Mouse (Mus musculus): Measurements from ENCODE around the gene Col8a1.

Col8a1 gene

DNA sequence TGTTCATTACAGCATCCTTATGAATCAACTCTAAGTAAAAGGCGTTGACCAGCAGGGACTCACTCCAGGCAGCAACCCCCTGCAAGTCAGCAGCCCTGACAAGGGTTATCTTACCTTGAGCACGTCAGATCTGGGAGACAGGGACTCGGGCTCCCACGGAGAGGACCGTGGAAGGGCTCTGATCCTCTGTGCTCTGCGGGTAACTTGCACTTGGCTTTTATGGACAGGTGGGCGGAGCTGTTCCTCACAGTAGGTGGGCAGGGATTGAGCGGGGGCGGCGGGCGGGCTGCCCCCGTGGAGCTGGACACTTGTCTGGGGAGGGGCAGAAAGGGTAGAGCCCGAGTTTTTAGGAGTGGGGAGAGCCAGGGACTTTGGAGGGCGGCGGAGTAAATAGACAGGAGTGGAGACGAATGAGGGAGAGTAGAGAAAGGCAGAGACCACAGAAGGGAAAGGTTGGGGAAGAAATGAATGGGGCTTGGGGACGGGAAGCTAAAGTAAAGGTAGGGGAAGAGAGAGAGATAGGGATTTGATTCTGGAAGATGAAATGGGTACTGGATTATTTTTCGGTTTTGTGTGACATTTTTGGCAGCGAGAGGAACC lies at the start of gene Col8a1:
Gene Col8a1, minus strand, starts transcription at position 212 of the 600 bp plus-strand sequence.
- DNase-seq, result no peak

DNA sequence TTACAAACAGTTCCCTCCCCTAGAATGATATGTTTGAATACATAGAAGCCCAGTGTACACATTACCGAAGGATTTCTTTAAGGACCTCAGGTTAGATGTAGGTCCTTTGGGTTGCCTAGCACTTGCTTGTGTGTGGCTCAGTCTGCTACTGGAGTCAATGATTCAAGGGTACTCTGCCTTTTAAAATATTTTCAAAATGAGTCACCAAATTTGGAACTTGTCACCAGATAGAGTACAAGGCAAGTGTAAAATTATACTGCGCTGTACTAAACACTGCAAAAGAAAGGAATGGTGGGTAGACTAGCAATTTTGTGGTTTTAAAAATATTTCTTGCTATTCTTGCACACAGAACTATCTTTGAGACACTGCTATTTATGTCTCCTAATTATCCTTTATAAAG lies 47.3 kb upstream of the Col8a1 start:
- DNase-seq, result no peak

DNA sequence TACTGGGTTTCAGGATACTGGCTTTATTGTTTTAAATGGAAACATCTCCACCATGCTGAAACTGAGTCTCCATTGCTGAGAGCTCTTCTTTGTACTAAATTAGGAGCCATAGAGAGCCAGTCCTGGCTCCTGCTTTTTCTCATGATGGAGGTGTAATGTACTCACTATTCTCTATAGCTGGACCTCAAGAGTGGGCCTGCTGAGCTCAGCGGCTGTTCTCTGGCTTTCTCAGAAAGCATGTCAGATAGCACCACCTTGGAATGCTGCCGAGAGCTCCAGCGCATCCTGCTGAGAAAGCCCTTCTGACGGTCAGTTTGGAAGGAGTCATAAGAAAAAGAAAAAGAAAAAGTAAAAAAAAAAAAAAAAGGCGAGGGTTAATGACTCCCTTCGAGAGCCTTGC lies 41.8 kb upstream of the Col8a1 start:
- peak in 1 of 2 experiments; percentile 24 for DNase-seq

DNA sequence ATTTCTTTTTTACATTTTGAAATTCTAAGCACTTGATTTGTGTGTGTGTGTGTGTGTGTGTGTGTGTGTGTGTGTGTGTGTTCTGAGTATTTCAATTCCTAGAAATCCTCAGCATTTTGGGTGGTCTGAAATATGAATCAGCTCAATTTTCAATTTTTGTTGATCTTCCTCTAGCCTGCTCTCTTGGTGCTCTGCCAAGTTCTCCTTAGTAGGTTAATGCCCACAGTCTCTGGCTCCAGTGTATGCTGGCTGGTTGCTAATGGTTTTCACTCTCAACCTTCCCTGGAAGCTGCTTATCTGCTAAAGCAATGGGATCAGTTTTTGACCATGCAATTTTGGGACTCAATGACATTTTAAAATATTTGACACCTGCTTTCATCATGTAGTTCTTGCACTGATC lies 24.5 kb upstream of the Col8a1 start:
- no peak for DNase-seq

DNA sequence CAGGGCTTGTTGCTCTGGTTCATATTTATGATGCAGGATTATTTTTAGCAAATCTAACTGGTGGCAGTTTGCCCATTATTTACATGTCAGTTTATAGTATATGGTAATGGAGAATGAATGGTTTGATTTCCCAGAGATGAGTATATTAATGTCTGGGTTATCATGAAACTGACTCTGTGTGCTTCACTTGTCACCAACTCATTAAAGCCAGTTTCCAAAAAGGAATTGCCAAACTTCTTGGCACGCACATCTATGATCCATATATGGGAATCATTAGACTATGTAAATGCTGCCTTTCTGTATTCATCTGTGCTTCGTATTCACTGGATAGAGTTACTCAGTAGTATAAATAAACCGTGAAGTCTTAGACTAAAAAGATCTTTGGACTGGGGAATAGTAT lies 11.1 kb upstream of the Col8a1 start:
- no peak for DNase-seq

DNA sequence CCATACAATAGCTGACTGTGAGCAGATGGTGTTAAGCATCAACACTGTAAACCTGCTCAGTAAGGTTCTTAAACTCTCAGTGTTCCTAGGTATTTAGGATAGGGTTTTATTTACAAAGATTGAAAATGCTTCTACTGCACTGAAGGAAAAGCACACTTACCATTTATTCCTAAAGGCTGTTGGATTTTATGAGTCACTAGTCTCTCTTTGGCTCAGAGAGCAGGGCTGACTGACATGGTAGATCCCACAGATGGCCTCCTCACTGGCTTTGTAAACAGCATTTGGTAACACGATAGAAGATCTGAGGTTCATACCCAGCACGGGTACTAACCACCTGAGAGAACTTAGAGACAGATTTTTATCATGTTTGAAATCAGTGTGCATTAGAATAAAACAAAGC lies 5.3 kb upstream of the Col8a1 start:
- no peak for DNase-seq

DNA sequence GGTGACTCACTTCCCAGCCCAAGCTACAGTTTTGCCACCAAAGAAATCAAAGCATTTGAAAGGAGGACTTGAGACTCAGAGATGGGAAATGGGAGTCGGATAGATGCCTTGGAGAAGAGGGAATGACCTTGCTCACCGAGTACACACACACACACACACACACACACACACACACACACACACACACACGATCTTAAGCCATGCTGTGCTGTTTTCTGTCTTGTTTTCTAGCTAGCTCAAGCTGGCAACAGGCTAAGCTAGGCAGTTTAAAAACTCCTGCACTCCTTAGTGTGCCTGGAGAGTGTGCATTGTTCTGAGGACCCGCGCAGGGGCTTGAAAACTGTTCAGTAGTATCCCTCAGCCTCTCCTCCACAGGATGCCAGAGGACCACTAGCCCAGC lies 1.2 kb upstream of the Col8a1 start:
- DNase-seq, result no peak

DNA sequence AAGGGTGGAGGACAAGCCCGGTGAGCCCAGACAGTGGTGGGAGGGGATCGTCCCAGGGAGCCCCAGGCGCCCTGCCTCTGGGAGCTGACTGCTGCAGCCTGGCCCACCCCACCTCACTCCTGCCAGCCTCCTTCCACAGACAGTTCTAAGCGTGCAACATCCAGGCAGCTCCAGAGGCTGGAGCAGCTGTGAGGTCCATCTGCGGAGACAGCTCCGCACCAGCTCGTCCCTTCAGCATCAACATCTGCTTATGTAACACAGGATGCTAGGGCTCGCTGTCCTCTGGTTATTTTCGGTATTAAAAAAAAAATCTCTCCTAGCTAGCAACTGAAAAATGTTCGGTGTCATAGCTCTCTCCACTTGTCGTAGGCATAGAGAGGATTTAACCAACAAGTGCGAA lies 704 bp upstream of the Col8a1 start:
- DNase-seq, result peak in 1 of 2 experiments; percentile 21

DNA sequence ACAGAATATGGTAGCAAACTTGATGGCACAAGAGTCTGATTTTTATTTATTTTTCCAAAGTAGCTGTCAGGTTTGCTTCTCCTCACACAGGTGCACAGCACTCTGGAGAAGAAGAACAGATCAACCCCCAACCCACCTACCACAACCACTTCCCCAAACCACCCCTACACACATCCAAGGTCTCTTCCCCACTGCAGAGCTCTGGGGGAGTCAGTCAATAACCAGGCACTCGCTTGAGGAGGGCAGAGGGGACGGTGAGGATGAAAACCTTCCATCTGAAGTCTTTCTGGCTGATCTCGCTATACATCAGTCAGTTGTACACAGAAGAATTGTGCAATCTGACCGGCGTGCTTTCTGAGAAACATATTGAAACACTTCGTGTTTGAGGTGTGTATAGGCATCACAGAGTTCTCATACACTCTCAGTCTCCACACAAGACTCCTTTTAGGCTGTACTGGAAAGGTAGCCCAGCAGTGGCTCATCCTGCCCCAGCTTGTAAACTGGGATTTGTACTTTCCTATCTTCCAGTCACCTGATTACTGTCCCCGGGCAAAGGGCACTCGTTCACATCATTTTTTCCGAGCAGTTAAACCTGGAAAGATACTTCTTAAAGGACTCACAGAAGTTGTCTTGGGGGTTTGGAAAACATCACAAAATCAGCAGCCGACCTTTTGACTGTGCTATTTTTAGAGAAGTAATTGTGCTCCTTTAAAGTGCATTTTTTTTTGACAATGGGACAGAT lies 827 bp downstream of the Col8a1 start:
- no peak for DNase-seq

DNA sequence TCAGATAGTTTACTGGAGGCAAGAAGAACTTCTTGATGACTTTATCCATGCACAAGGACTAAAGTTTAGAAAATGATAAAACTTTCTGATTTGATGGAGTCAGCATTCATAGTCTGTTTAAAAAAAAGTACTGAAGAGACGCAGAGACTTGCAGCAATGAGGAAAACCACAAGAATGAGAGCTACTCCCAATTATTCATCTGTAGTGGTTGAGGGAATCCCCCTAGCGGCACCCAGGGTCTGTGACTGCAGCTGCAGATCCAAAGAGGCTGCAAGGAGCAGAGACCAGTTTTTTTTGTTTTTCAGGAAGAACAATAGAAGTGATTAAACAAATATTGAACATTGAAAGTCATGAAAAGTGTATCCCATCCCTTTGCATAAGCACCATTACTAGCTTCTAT lies 4.0 kb downstream of the Col8a1 start:
- no peak for DNase-seq

DNA sequence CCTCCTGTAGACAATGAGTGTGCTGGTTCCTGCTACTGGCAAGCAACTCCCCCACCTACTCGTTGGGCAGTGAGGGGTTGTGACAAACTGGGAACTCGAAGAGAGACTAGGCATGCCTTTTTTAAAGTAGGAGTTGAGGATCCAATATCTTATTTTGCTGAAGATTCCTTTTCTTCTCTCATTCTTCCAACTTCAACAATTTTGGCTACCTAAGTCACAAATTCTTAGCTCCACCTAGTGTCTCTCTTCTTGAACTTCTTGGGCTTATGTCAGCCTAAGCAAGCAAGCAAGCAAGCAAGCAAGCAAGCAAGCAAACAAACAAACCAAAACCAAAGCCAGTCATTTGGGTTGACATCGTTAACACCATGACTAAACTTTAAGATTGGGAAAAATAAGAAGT lies 6.4 kb downstream of the Col8a1 start:
- no peak for DNase-seq

DNA sequence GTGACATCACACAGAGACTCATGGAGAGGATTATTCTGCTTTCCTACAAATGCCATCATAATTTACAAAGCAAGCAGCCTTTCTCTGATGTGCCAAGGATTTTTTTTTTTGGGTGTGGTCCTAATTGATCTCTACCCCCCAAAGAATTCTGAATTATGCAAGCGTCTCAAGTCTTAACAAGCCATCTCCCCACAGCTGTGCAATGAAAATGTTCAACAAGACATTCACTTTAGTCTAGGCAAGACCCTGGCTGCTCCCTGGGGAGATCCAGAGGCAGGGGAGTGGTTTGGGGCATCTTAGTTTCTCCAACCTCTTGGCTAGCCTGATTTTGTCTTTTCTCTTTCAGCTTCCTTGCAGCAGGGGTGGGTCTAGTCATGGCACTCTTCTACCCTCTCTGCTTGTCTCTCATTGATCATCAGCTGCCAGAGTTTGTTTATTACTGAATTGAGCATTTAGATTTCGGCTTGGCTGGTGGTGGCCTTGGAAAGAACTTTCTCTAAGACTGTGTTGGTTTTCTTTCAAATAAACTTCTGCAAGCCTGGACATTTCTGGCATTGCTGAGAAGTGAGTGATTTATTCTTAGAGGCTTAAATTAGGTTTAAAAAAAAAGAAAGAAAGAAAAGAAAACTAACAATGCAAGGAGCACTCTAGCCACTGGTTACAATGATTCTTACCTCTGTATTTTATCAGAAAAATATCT lies 7.0 kb downstream of the Col8a1 start:
- DNase-seq, result no peak

DNA sequence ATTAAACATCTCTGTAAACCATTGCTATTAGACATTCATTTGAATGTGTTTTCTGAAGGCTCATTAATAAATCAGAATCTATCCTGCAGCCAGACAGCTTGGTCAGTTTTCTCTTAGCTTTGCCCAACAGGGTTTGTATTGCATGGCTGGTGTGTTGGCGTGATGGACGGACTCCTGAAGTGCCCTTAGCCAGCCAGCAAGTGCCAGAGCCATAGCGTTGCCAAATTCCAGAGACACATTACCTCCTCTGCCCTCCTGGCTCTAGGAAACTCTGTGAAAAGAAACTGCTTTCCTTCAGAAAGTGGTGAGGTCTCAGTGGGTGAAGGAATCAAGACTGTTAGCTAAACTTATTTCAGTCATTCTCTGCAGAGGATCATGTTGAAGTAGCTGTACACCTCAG lies 14.4 kb downstream of the Col8a1 start:
- DNase-seq, result no peak

DNA sequence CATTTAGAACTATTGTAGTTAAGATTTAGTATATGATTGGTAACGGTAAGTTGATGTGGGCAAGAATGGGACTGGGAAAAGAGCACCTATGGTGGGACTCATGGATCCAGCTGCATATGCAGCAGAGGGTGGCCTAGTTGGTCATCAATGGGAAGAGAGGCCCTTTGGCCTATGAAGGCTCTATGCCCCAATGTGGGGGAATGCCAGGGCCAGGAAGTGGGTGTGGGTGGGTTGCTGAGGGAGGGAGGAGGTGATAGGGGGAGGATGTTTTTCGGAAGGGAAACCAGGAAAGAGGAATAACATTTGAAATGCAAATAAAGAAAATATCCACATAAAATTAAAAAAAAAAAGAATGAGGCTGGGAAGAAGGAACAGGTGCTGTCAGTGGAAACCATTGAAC lies 19.6 kb downstream of the Col8a1 start:
- no peak for DNase-seq

DNA sequence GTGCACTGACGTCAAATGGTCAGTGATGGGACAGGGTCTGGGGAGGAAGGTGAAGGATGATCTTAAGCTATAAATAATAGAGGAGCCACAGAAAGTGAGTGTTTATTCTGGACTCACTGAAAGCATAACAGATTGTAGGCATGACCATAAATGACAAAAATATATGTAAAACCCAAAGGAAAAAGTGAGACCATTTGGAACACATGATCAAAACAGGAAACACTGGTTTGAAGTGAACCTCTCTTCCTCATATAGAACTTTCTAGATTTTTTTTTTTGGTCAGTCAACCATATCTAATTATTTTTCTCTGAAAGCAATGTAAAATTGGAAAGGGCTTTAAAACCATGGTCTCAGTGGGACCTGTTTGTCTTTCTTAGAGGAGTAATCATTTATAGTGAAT lies 21.0 kb downstream of the Col8a1 start:
- DNase-seq, result no peak

DNA sequence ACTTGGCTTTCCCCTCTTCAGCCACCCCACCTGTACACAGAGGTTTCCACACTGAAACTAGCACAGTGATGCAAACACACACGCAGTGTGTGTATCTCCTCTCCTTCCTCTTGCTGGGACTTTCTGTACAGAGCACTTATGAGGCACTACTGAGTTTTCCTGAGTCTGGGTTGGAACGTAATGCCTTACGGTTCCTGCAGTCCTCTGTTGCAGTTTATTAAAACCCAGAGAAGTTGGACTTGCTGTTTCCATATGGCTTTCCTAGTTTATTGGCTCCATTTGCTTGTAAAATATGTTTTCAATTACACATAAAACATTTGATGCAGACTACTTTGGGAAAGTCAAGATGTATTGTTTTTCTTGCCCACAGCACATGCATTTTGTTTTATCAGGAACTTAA lies 21.4 kb downstream of the Col8a1 start:
- no peak for DNase-seq

DNA sequence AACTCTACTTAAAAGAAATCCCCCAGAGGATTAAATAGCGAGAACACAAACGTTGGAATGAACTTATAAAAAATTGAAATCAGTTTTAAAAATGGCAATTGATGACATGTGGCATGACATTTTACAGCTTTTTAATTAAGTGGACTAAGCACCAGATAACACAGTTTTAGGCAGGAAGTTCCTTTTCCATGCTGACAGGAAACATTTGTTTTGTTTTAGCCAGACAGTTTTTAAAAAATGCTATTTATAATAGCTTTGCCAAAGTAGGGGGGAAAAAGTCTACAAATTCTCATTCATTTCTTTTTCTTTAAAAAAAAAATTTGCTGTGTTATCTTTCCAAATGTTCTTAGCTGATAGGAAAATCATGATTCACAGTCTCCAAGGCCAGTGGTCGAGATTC lies 29.6 kb downstream of the Col8a1 start:
- no peak for DNase-seq

DNA sequence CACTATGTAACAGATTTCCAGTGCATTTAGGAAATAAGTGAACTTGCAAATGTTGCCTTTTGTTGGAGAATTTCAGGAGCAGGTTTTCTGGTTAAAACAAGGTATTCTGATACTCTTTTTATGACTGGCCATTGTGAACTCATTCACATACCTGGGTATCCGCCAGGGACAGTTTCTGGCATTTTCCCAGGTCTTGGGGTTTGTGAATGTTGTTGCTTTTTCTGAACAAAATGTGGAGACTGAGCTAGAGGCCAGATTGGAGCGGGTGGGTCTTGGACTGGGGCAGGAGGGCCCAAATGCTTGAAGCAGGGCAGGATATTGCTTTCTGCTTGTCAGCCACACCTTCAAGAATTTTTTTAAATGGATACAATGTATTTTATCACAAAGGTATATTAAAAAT lies 35.6 kb downstream of the Col8a1 start:
- DNase-seq, result no peak

DNA sequence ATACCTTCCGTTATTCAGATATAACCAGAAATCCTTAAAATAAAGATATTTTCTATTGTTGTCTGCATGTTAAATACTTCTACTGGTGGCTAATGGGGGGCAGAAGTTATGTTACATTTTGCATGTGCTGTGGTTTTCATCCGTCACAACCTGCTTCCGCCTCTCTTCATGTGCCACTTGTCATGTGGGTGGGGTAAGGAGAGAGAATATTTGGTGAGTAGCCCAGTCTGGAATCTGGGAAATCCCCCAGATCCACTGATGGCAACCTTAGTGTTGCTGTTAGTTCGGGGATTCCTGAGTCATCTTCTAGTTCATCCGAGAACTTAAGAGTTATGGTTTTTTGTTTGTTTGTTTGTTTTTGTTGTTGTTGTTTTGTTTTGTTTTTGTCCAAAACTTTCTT lies 55.8 kb downstream of the Col8a1 start:
- DNase-seq, result no peak

DNA sequence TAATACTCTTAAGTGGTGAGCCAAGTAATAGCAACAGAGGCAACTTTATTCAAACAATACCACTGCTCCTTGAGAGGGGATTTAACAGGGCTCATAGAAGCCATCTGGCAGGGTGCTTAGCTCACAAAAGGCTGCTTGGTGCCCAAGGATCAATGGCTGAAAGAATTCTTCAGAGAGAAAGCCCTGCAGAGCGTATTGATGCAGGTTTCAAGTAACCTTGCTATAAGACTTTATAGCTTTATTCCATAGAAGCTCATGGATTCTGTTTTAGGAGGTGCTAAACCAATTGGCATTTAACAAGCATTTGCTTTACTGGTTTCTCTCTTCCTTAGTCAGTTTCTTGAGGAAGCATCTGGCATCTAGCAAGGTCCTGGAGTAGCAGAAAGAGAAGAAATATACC lies 59.8 kb downstream of the Col8a1 start:
- DNase-seq, result no peak

DNA sequence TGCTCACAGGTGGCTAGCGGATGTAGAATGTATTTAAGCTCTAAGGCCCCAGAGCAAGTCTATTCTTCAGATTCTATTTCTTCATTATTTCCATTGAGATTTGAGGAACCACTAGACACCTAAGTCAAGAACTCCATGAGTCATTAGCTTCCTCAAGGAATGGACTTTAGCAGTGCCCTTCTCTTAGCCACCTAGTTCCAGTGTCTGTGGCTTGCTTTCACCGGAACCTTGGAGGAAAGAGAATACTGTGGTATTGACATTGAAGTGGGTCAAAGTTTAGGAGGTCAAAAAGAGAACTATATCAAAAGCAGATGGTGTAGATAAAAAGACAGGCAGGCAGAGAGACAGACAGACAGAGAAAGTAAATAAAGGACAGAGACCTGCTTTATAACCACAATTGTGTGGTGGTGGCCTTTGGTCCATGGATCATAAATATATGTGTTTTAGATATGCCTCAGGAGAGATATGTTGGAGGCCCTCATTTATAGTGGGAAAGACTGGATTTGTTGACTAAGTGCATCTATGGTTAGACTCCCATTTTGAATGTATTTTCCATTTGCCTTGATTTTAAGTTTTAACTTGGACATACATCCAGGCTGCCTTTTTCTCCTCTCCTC lies 60.5 kb downstream of the Col8a1 start:
- no peak for DNase-seq

DNA sequence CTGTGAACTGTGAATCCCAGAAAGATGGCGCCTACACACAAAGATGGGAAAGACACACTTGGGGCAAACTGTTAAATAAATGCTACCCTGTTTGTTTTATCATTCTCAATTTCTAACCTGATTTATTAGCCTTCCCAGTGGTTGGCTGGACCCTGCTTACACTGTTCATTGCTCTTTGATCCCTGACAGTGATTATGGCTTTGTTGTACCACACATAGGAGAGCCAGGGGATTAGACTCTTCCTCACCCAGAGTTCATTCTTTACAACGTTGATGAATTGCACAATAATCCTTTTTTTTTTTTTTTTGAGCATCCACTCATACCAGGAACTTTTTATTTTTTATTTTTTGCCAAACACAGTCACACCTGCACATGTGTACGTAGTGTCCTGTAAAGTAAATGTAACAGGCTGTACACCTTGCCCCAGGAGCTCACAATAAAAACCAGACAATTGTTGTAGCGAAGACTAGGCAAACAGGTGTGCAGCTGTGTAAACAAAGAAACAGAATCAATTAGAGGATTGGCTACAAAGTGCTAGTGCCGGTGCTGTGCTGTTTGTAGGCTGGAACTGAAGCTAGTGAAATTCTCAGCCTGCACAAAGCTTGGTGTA lies 68.6 kb downstream of the Col8a1 start:
- no peak for DNase-seq

DNA sequence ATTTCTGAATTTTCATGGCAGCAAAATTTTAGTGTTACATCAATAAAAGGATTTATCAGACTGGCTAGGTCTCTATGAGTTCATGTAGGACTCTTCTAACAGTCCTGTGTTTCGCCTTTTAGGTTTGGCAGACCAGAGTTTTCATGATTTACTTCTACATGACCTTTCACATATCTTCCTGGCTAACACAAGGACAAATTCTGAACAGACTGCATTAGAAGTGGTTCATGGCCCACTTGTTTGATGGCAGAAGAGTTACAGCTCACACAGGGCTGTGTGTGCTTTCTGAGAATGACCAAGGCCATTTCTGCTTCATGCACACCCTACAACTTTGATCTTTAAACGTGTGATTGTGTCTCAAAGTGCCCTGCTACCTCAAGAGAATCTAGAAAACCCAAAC lies 82.3 kb downstream of the Col8a1 start:
- no peak for DNase-seq

DNA sequence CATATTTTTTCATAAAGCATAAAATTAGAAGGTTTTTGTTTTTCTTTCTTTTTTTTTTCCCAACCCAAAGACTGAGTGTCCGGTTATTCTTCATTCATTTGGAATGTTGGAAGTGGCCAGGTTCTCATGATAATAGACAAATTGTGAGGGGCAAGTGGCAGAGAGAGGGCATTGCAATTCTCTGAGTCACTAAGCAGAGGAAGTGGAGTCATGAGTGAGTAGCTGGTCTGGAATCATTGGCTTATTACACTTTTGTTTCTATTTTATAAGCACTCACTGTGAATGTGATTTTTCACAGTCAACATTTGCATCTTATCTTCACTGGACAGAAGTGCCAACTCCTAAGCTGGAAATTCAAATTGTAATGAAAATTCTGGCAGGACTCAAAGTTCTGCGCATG lies 82.9 kb downstream of the Col8a1 start:
- no peak for DNase-seq
